Mouse (Mus musculus) c-Kit-positive CD71-negative TER-119-negative erythroid progenitor cells, embryonic 14.5 days (primary cell): ENCODE data around the gene Gemin5.
A peak's percentile ranks its signal among the peaks of the same experiment; 100 is the strongest.
"Not testable (repeated sequence)": the region's sequence is repeated elsewhere in the genome, so short reads cannot be mapped to it uniquely, and the experiment has no call there.

ENCODE experiments used
- DNase-seq: peaks from one replicate; pipeline ENCODE4 v3.0.0-alpha.2; 2013; ENCODE audit warnings: low read depth

Gemin5 gene

GRCm38 (mm10) chr11:58168167-58168915, at the start of gene Gemin5:
TSS of gene Gemin5 (minus strand) at chr11:58168539.
- DNase-seq, result peak; percentile 71

DNA sequence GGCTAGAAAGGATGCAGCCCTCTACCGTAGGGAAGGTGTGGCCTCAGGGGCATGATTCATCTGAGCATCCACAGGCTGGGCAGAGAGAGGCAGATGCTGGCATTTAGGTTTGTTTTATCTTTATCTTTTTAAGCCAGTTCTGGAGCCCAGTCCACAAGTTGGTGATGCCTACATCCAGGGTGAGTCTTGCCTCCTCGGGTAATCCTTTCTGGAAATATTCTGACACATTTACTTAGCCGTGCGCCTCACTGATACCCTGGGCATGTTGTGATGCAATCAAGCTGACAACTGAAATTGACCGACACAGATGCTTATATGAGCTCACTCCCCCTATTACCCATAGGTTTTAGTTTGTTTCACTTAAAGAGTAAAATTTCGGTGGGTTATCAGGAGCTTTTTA, 48.5 kb upstream of the Gemin5 start:
- no peak for DNase-seq

GRCm38 (mm10) chr11:58215814-58216213, 47.5 kb upstream of the Gemin5 start:
- no peak for DNase-seq

DNA sequence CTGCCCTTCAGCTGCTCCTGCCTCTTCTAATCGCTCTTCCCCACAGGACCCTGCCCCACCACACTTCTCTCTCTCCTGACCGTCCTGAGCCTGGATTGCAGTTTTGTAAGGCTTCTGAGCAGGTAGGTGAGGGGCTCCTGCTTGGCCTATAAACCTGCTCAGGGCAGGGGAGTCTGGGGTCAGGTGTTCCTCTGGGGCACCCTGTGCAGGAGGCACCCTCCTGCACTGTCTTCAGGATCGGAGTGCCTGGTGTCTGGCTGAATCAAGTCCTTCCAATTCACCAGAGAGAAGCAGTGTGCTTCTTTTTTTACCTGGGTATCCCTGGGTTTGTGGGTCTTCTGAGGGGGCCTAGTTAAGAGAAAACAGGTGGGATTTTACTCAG, 46.7 kb upstream of the Gemin5 start:
- DNase-seq, result not testable (repeated sequence)

- DNase-seq, result peak; percentile 85
Measured at GRCm38 (mm10) chr11:58214391-58215048, 46.2 kb upstream of the Gemin5 start.

- DNase-seq, result no peak
Measured at GRCm38 (mm10) chr11:58213673-58214342, 45.5 kb upstream of the Gemin5 start.

DNA sequence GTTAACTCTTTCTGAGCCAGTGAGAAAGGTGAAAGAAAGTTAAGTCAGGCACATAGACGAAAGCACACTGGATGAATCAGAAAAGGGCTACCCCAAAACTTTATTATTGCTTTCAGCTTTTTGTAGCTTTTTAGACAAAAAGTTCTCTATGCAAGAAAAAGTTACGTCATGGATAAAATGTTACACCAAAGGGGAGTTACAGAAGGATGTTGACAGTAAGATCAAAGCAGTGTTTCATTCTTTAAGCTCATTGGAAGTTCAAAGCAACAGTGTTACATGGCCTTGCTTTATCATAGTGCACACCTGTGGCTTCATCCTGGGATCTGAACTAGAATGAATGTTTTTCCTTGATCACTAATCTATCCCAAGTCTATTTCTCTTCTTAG, 43.3 kb upstream of the Gemin5 start:
- DNase-seq, result no peak

GRCm38 (mm10) chr11:58211062-58211681, 42.8 kb upstream of the Gemin5 start:
- no peak for DNase-seq

GRCm38 (mm10) chr11:58210321-58210886, 42.1 kb upstream of the Gemin5 start:
- no peak for DNase-seq

GRCm38 (mm10) chr11:58201052-58201451, 32.7 kb upstream of the Gemin5 start:
- no peak for DNase-seq

- DNase-seq, result no peak
Measured at GRCm38 (mm10) chr11:58200226-58200625, 31.9 kb upstream of the Gemin5 start.

DNA sequence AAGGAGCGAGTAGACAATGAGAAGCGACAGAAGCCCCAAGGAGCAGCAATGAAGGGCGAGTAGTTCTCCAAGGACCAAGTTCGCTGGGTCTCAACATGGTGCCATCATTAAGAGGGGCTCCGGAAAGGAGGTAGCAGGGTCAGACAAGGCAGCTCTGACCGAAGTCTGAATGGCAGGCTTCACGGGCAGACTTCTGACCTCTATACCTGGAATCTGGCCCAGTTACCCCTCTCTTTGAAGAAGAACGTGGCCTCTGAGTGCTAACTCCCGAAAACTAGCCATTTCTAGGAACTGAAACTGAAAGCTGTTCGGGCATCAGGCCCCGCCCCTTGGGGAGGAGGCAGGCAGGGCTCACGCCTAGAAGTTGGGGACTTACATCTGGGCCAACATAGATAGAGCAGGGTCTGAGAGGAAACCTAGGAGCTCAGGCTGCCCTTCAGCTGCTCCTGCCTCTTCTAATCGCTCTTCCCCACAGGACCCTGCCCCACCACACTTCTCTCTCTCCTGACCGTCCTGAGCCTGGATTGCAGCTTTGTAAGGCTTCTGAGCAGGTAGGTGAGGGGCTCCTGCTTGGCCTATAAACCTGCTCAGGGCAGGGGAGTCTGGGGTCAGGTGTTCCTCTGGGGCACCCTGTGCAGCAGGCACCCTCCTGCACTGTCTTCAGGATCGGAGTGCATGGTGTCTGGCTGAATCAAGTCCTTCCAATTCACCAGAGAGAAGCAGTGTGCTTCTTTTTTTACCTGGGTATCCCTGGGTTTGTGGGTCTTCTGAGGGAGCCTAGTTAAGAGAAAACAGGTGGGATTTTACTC, 31.1 kb upstream of the Gemin5 start, which contains the start of the genes Igtp and Irgm2:
Gene Igtp (plus strand): TSS at position 328 of the 809 bp plus-strand sequence.
Gene Irgm2 (plus strand): TSS at position 390 of the 809 bp plus-strand sequence.
- DNase-seq, result not testable (repeated sequence)

DNA sequence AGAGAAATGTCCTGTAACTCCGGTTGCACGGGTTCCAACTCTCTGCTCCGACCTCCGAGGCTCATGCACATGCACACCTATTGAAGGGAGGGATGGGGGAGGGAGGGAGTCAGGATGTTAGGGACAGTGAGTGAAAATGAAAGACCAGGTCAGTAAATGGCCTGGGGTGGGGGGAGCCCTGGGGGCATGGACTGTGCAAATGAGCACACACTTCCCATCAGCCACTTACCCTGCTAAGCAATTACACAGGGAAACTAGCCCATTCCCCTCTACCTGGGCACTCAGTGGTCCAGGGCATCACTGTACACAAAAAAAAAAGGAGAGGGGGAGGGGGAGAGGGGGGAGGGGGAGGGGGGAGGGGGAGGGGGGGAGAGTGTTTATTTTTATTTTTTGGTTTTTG, 30.3 kb upstream of the Gemin5 start:
- DNase-seq, result no peak

- DNase-seq, result no peak
Measured at GRCm38 (mm10) chr11:58193860-58194520, 25.7 kb upstream of the Gemin5 start.

DNA sequence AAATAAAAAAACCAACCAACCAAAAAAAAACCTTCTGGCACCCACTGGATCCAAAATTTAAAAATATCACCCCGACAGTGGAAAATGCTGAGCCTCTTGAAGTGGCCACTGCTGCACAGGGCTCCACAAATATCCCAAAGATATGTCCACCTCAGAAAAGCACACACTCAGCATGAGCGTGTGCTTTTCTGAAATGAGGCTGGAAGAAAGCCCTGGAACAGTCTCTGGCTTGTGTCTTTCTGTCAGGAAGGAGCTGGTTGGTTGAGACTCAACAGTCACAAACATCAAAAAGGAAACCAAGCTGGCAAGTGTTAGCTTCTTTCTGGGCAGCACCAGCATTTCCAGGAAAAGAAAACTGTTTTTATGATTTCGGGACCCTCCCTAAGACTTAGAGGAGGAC, 25.0 kb upstream of the Gemin5 start:
- no peak for DNase-seq

GRCm38 (mm10) chr11:58189675-58190074, 21.3 kb upstream of the Gemin5 start:
- no peak for DNase-seq

DNA sequence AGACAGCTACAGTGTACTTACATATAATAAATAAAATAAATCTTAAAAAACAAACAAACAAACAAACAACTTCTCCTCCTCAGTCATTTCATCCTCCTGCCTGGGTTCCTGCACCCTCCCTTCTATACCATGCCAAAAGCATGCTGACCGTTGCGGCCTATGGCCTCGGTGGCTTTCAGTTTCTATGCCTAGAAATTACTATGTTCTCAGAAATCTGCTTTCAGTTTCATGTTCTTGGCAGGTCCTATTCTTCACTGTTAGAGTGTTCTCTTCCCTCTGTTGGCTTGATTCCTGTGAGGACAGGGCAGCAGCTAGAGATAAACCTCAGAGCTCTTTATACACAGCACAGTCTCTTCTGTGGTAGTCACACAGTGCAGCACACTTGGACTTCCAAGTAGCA, 15.2 kb upstream of the Gemin5 start:
- no peak for DNase-seq

- DNase-seq, result no peak
Measured at GRCm38 (mm10) chr11:58180756-58181155, 12.4 kb upstream of the Gemin5 start.

- not testable (repeated sequence) for DNase-seq
Measured at GRCm38 (mm10) chr11:58179986-58180385, 11.6 kb upstream of the Gemin5 start.

GRCm38 (mm10) chr11:58179563-58179962, 11.2 kb upstream of the Gemin5 start:
- DNase-seq, result peak; percentile 85
